9 mouse cellular contexts compared by ENCODE assay signal in genomic region chr11:61349337-61349736, GRCm38 (mm10). TPM values are rescaled to one million over a fixed set of nuclear protein-coding genes. Genes with fewer than 3 reads are reported as not detected.
A peak's percentile ranks its signal among the peaks of the same experiment; 100 is the strongest.
DNase-seq lines count a peak whose midpoint lies in the region; ATAC-seq and TF ChIP-seq lines count a peak whose summit lies in the region.
"Had no signal": no experiment of that assay in that cellular context is flagged by ENCODE, and none has a peak within 500 bp of the region (broad histone marks: within the 10 kb centered on the region; RNA-seq: fewer than 3 reads in every experiment).

No protein-coding gene starts in this region.

- TF ChIP-seq EP300 in MEL (IDR thresholded peaks at IDR 0.05; ENCODE audit: low read depth in 1 of 2, low read length in 2 of 2): no peak

- H3K9ac ChIP-seq in MEL (ENCODE audit: control insufficient read depth, low read depth, low read length, poor library complexity, severe bottlenecking): no peak overlapping the region
- no peak overlapping the region for H3K9ac ChIP-seq in lung, embryonic 16.5 days (ENCODE audit: low read length)
- H3K9ac ChIP-seq: heart, embryonic 15.5 days had no signal

- no peaks in the 10 kb centered on the region for H3K4me1 ChIP-seq in MEL (ENCODE audit: control insufficient read depth in 1 of 2, insufficient read depth in 2 of 2, low read length in 2 of 2)
- H3K4me1 ChIP-seq in lung, embryonic 16.5 days (replicated peaks; ENCODE audit: control insufficient read depth, insufficient read depth, low read length): no peaks in the 10 kb centered on the region
- H3K4me1 ChIP-seq: heart, embryonic 15.5 days had no signal

- peak; percentile 84 for TF ChIP-seq RAD21 in MEL (IDR thresholded peaks at IDR 0.05; ENCODE audit: low read depth, low read length)

- H3K36me3 ChIP-seq in MEL (ENCODE audit: control insufficient read depth in 1 of 2, insufficient read depth in 2 of 2, low read length in 2 of 2): no peaks in the 10 kb centered on the region
- H3K36me3 ChIP-seq in lung, embryonic 16.5 days (ENCODE audit: control insufficient read depth, insufficient read depth, low read length): no peaks in the 10 kb centered on the region
- H3K36me3 ChIP-seq: heart, embryonic 15.5 days had no signal

- no peaks in the 10 kb centered on the region for H3K9me3 ChIP-seq in MEL (replicated peaks; ENCODE audit: insufficient read depth, low read length)
- H3K9me3 ChIP-seq in lung, embryonic 16.5 days (ENCODE audit: control insufficient read depth, low read length): no peaks in the 10 kb centered on the region
- H3K9me3 ChIP-seq: heart, embryonic 15.5 days had no signal

- H3K79me2 ChIP-seq in MEL (ENCODE audit: control insufficient read depth, insufficient read depth, low read length, poor library complexity): no peaks in the 10 kb centered on the region

- TF ChIP-seq POLR2A in MEL (IDR thresholded peaks at IDR 0.05; ENCODE audit: control insufficient read depth in 1 of 2, insufficient read depth in 1 of 2, low read depth in 1 of 2, low read length in 2 of 2, poor library complexity in 1 of 2): no peak

- no peak overlapping the region for H3K4me2 ChIP-seq in lung, embryonic 16.5 days (ENCODE audit: low read depth, low read length)
- H3K4me2 ChIP-seq: heart, embryonic 15.5 days had no signal

- TF ChIP-seq CTCF in MEL (IDR thresholded peaks at IDR 0.05 in 2 of 3, conservative IDR thresholded peaks at IDR 0.05 in 1 of 3; ENCODE audit: control insufficient read depth in 1 of 3, insufficient read depth in 1 of 3, low read depth in 2 of 3, low read length in 3 of 3, poor library complexity in 1 of 3, severe bottlenecking in 1 of 3): peak; percentile 79 to 94 (median 85)

- peak; percentile 70; the same call in 1 of the 2 replicates for ATAC-seq in lung, embryonic 16.5 days (ENCODE audit: low read depth)

- DNase-seq in A20 (ENCODE audit: low read depth, low spot score) (peak; percentile 85), MEL (ENCODE audit: low read depth, low spot score) (peak; percentile 84)
- peak; percentile 88 for DNase-seq in cerebellum, adult 9-10 months
- peak; percentile 57 for DNase-seq in heart, adult 8-10 months (ENCODE audit: low spot score)
- DNase-seq in kidney, postnatal 4 days: peak; percentile 84 to 90
- DNase-seq in right cerebral cortex, postnatal 36 days (ENCODE audit: low spot score in 2 of 2): peak; percentile 21 to 29
- peak; percentile 73 to 78 for DNase-seq in urinary bladder, postnatal 36 days (ENCODE audit: low spot score in 2 of 2)

- no peak overlapping the region for H3K27ac ChIP-seq in MEL (ENCODE audit: control insufficient read depth, low read depth, low read length)
- H3K27ac ChIP-seq in lung, embryonic 16.5 days (ENCODE audit: low read length): no peak overlapping the region
- H3K27ac ChIP-seq: heart, embryonic 15.5 days had no signal

- WGBS in lung, embryonic 16.5 days: 5% methylated on average over 8 of the region's 8 CpGs

- peaks cover 2 to 19% of the 10 kb centered on the region in 2 experiments; a peak in 3 of 4 replicates for H3K27me3 ChIP-seq in MEL (ENCODE audit: control insufficient read depth in 1 of 2, insufficient read depth in 2 of 2, low read length in 2 of 2)
- H3K27me3 ChIP-seq in lung, embryonic 16.5 days (ENCODE audit: control insufficient read depth, insufficient read depth, low read depth, low read length): peaks cover 13% of the 10 kb centered on the region

- no peak overlapping the region for H3K4me3 ChIP-seq in MEL (ENCODE audit: control insufficient read depth in 1 of 2, insufficient read depth in 1 of 2, low read depth in 2 of 2, low read length in 2 of 2)
- H3K4me3 ChIP-seq in lung, embryonic 16.5 days (ENCODE audit: low read length): no peak overlapping the region
- H3K4me3 ChIP-seq: heart, embryonic 15.5 days had no signal

TF ChIP-seq in MEL, 35 proteins besides CTCF, POLR2A, EP300 and RAD21:
- TF ChIP-seq KAT2A (conservative IDR thresholded peaks at IDR 0.05; ENCODE audit: low read depth, low read length) (no peak), CHD2 (IDR thresholded peaks at IDR 0.05; ENCODE audit: low read length) (no peak), MAX (IDR thresholded peaks at IDR 0.05; ENCODE audit: low read length) (peak; percentile 99), NRF1 (IDR thresholded peaks at IDR 0.05; ENCODE audit: insufficient read depth, low read depth, low read length, poor library complexity, severe bottlenecking) (0 out of 2 replicates have a peak, but pooled peaks have one; percentile 8), UBTF (IDR thresholded peaks at IDR 0.05; ENCODE audit: borderline replicate concordance, insufficient read depth, low read depth, low read length) (no peak), GATA1 (IDR thresholded peaks at IDR 0.05; ENCODE audit: low read depth, low read length) (no peak), E2F4 (IDR thresholded peaks at IDR 0.05; ENCODE audit: borderline replicate concordance, low read depth, low read length) (no peak), MAFK (IDR thresholded peaks at IDR 0.05; ENCODE audit: borderline replicate concordance, low read depth, low read length) (no peak), ZMIZ1 (IDR thresholded peaks at IDR 0.05; ENCODE audit: low read depth, low read length) (no peak), SMC3 (IDR thresholded peaks at IDR 0.05; ENCODE audit: low read depth, low read length) (peak; percentile 88), MXI1 (IDR thresholded peaks at IDR 0.05; ENCODE audit: low read depth, low read length) (peak; percentile 99), ELF1 (IDR thresholded peaks at IDR 0.05; ENCODE audit: low read depth, low read length) (no peak), ZC3H11A (IDR thresholded peaks at IDR 0.05; ENCODE audit: low read depth, low read length) (peak; percentile 68), JUND (IDR thresholded peaks at IDR 0.05; ENCODE audit: low read depth, low read length) (no peak), NELFE (IDR thresholded peaks at IDR 0.05; ENCODE audit: low read depth, low read length) (no peak), SIN3A (IDR thresholded peaks at IDR 0.05; ENCODE audit: low read length) (peak; percentile 89), POLR2AphosphoS2 (IDR thresholded peaks at IDR 0.05; ENCODE audit: low read length) (no peak), USF1 (IDR thresholded peaks at IDR 0.05; ENCODE audit: low read depth, low read length) (peak; percentile 89), MYC (IDR thresholded peaks at IDR 0.05; ENCODE audit: low read depth, low read length) (peak; percentile 99), BHLHE40 (IDR thresholded peaks at IDR 0.05; ENCODE audit: borderline replicate concordance, low read depth, low read length) (peak; percentile 28; the same call in 1 of the 2 replicates), TAL1 (IDR thresholded peaks at IDR 0.05; ENCODE audit: low read length) (no peak), CHD1 (IDR thresholded peaks at IDR 0.05; ENCODE audit: low read depth, low read length) (no peak), TCF12 (IDR thresholded peaks at IDR 0.05; ENCODE audit: low read depth, low read length) (no peak), ZNF384 (IDR thresholded peaks at IDR 0.05; ENCODE audit: low read depth, low read length) (peak; percentile 51; the same call in 1 of the 2 replicates)

RNA-seq across cellular contexts. Expression of gene Slc47a2, which starts 6.7 kb away (rescaled TPM):
- 0.10 and 0.15 TPM in 2 replicates for total RNA-seq in MEL (2012; rRNA removed)
- under 1 TPM in 1 of 2 experiments, not detected in 1; 0.25 TPM for polyA plus RNA-seq in MEL (2012; ENCODE audit: insufficient read depth in 1 of 2, insufficient read length in 2 of 2, low read depth in 1 of 2, low replicate concordance in 2 of 2, missing spikeins in 1 of 2)
- total RNA-seq in heart, adult 8-10 months (2022): under 1 TPM in 3 of 4 experiments, not detected in 1; 0.09 to 0.14 (median 0.13) TPM
- polyA plus RNA-seq in lung, embryonic 16.5 days (2015; fragmentation: Nextera tagmentation; extraction: Ambion mirVana): 0.26 and 0.69 TPM in 2 replicates

RNA-seq across cellular contexts. Expression of gene Slc47a1, which starts 28.8 kb away (rescaled TPM):
- total RNA-seq in MEL (2012; rRNA removed): 0.04 TPM in 1 of 2 replicates, not detected in the other
- not detected for polyA plus RNA-seq in MEL (2012; ENCODE audit: insufficient read depth in 1 of 2, insufficient read length in 2 of 2, low read depth in 1 of 2, low replicate concordance in 2 of 2, missing spikeins in 1 of 2)
- 10 to 100 TPM; 24.9 to 31.1 (median 29.5) TPM for total RNA-seq in heart, adult 8-10 months (2022)
- polyA plus RNA-seq in lung, embryonic 16.5 days (2015; fragmentation: Nextera tagmentation; extraction: Ambion mirVana): 3.6 and 4.5 TPM in 2 replicates

Comparison
In these comparisons a context has a peak if more than half of its experiments do, and no peak if none do; other contexts are left out.
1. DNase-seq: peak in every context shown above with its lines; median percentile 88 in cerebellum, adult 9-10 months; 87 in kidney, postnatal 4 days; 85 in A20; 84 in MEL; 76 in urinary bladder, postnatal 36 days; 57 in heart, adult 8-10 months; 25 in right cerebral cortex, postnatal 36 days.
2. RNA of gene Slc47a1, which starts 28.8 kb away (total RNA-seq): 24.9 to 31.1 TPM in heart, adult 8-10 months; 0.04 TPM in MEL; every median in the first group is over 10 times any median in the second.